Mouse (Mus musculus) embryonic facial prominence, embryonic 13.5 days (tissue): ENCODE data around the gene Angptl7. TPM values are rescaled to one million over a fixed set of nuclear protein-coding genes. Genes with fewer than 3 reads are reported as not detected.

Experiments used
- ATAC-seq: fragments of 200-750 bp; cut with Nextera tagmentation; 2 replicates; pipeline ENCODE4 v1.8.0; 2017; ENCODE audit warnings: low read depth; ENCODE audit not compliant: insufficient number of reproducible peaks, insufficient read depth, low FRiP score, low TSS enrichment
- H3K27ac ChIP-seq: fragments of 300-500 bp; sonication (generic); 2 replicates; pipeline ENCODE4 v1.5.1; 2015; ENCODE audit warnings: moderate library complexity, mild to moderate bottlenecking, inconsistent platforms
- H3K27me3 ChIP-seq: fragments of 300-500 bp; sonication (generic); 2 replicates; pipeline ENCODE4 v1.6.1; 2015; ENCODE audit warnings: mild to moderate bottlenecking, inconsistent platforms
- H3K36me3 ChIP-seq: fragments of 300-500 bp; sonication (generic); 2 replicates; pipeline ENCODE4 v1.6.1; 2015; ENCODE audit warnings: mild to moderate bottlenecking, inconsistent platforms
- H3K4me1 ChIP-seq: fragments of 300-500 bp; sonication (generic); 2 replicates; pipeline ENCODE4 v1.6.1; 2015; ENCODE audit warnings: inconsistent platforms
- H3K4me2 ChIP-seq: fragments of 300-500 bp; sonication (generic); 2 replicates; pipeline ENCODE4 v1.6.1; 2015; ENCODE audit warnings: moderate library complexity, mild to moderate bottlenecking, inconsistent platforms
- H3K4me3 ChIP-seq: fragments of 300-500 bp; sonication (generic); 2 replicates; pipeline ENCODE4 v1.5.1; 2015; ENCODE audit warnings: mild to moderate bottlenecking, inconsistent platforms
- H3K9ac ChIP-seq: fragments of 300-500 bp; sonication (generic); 2 replicates; pipeline ENCODE4 v1.6.1; 2015; ENCODE audit warnings: mild to moderate bottlenecking, inconsistent platforms
- H3K9me3 ChIP-seq: fragments of 300-500 bp; sonication (generic); 2 replicates; pipeline ENCODE4 v1.6.1; 2016; ENCODE audit warnings: inconsistent platforms
- WGBS: fragments of 180-500 bp; shearing (Covaris S2); methylation state at CpG from one replicate; pipeline ENCODE4 v1.1.7; 2015; ENCODE audit warnings: mixed read lengths; 5-methylcytosine and 5-hydroxymethylcytosine counted together
- polyA plus RNA-seq: library from polyadenylated mRNA; unstranded; fragments of >200 nt; fragmentation: Nextera tagmentation; extraction: Ambion mirVana; gene quantifications from 2 replicates; pipeline ENCODE4 v1.2.1, GENCODE M21; 2015

Gene Angptl7
- polyA plus RNA-seq, 1 experiment from 2014 or later = 1.3 TPM

GRCm38 (mm10) chr4:148515313-148515712 lies 15.1 kb upstream of the Angptl7 start:
- Histone ChIP-seq H3K4me2 (no peak overlapping the region), H3K9me3 (no peaks in the 10 kb centered on the region), H3K27ac (no peak overlapping the region), H3K27me3 (no peaks in the 10 kb centered on the region), H3K36me3 (peaks cover 92% of the 10 kb centered on the region), H3K4me1 (no peaks in the 10 kb centered on the region), H3K4me3 (no peak overlapping the region), H3K9ac (no peak overlapping the region)
- ATAC-seq = no peak
- 85% methylated on average over 2 of the region's 2 CpGs for WGBS

DNA sequence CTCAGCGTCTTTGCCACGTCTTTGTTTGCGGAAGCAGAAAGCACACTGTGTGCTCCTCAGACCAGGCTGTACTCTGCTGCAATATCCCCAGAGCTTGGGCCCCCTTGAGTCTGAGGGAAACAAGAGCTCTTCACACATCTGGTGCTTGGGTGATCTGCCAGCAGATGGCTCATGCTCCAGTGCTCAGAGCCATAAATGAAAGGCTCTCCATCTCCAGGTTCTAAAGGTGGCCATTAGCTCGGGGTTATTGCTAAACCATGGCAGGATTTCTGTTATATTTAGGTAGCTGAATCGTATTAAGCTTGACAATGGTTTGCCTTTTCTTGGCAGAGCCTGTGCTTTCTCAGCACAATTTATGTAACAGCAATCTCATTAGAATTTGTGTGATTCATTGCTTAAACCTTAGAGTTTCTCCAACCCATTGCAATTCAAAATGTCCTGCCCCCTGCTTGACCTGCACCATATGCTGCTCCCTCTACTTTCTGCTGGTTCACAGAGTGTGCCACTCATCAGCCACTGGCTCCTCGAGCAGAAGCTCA lies 12.8 kb upstream of the Angptl7 start:
- Histone ChIP-seq H3K36me3 (peaks cover 83% of the 10 kb centered on the region), H3K4me1 (no peaks in the 10 kb centered on the region), H3K27ac (no peak overlapping the region), H3K4me3 (no peak overlapping the region), H3K4me2 (no peak overlapping the region), H3K9me3 (no peaks in the 10 kb centered on the region), H3K27me3 (no peaks in the 10 kb centered on the region), H3K9ac (no peak overlapping the region)
- WGBS = 85% methylated on average over 6 of the region's 6 CpGs
- no peak for ATAC-seq

GRCm38 (mm10) chr4:148511334-148511733 lies 11.1 kb upstream of the Angptl7 start:
- Histone ChIP-seq H3K9ac (no peak overlapping the region), H3K4me3 (no peak overlapping the region), H3K27me3 (no peaks in the 10 kb centered on the region), H3K27ac (no peak overlapping the region), H3K9me3 (no peaks in the 10 kb centered on the region), H3K4me2 (no peak overlapping the region), H3K36me3 (peaks cover 70% of the 10 kb centered on the region), H3K4me1 (no peaks in the 10 kb centered on the region)
- 95% methylated on average over 4 of the region's 4 CpGs for WGBS
- no peak for ATAC-seq

DNA sequence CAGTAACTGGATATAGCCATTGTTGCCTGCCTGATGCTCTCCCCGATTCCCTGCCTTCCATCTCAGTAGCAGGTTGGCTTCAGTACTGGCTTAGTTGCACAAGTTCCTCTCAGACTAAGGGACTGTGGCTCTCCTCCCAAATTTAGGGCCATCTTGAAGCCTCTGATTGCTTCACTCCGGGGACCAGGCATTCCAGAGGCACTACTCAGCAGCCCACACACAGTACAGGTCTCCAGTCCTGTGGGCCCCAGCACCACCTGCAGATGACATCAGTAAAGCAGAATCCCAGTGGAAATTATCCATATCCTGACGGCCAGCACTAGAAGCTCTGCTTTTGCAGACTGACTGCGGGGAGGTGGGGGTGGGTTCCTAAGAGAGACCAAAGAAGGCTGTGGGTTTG lies 10.4 kb upstream of the Angptl7 start:
- Histone ChIP-seq H3K36me3 (peaks cover 71% of the 10 kb centered on the region), H3K9me3 (no peaks in the 10 kb centered on the region), H3K27ac (no peak overlapping the region), H3K4me2 (no peak overlapping the region), H3K9ac (no peak overlapping the region), H3K4me1 (no peaks in the 10 kb centered on the region), H3K27me3 (no peaks in the 10 kb centered on the region), H3K4me3 (no peak overlapping the region)
- 76% methylated on average over 4 of the region's 4 CpGs for WGBS
- no peak for ATAC-seq

GRCm38 (mm10) chr4:148509450-148510084 lies 9.3 kb upstream of the Angptl7 start:
- no peaks in the 10 kb centered on the region for H3K9me3 ChIP-seq
- no peaks in the 10 kb centered on the region for H3K4me1 ChIP-seq
- H3K27me3 ChIP-seq = no peaks in the 10 kb centered on the region
- H3K4me2 ChIP-seq = no peak overlapping the region
- no peak overlapping the region for H3K27ac ChIP-seq
- H3K9ac ChIP-seq = no peak overlapping the region
- H3K4me3 ChIP-seq = no peak overlapping the region
- 77% methylated on average over 8 of the region's 8 CpGs for WGBS
- H3K36me3 ChIP-seq = peaks cover 70% of the 10 kb centered on the region
- ATAC-seq = no peak

DNA sequence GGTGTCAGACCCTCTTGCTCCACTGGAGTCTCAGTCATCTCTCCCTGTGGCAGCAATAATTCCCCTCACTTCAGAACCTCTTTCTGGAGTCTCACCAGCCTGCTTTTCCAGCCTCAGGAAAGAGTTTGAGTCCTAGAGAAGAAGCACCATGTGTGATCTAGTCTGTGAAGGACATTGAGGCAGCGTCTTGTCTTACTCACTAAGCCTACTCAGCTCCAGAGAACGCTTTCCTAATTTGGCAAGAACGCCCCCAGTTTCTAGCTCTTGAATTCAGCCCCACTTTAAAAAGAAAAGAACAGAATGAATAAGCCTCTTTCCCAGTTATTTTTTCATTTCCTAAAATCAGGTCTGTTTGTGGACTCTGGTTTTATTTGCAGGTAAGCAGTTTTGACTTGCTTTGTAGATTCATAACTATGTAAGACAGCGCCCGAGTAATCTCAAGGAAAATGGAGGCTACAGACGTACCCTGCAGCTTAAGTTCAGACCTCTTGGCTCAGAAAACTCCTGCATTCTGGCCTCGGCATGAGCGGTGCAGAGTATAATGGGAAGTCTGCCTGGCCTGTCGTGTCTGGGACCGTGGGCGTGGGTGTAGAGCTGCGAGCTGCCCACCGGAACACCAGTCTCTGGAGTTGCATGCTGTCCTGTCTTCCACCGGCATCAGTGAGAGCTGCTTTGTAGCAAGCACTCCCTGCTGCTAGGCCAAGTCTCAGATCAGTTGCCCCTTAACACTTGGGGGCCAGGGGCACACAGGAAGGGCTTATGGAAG lies 8.0 kb upstream of the Angptl7 start:
- ATAC-seq = no peak
- H3K4me2 ChIP-seq = no peak overlapping the region
- H3K4me1 ChIP-seq = no peaks in the 10 kb centered on the region
- no peak overlapping the region; the same call in 1 of the 2 replicates for H3K27ac ChIP-seq
- 92% methylated on average over 14 of the region's 14 CpGs for WGBS
- no peak overlapping the region for H3K9ac ChIP-seq
- H3K36me3 ChIP-seq = peaks cover 68% of the 10 kb centered on the region
- H3K27me3 ChIP-seq = no peaks in the 10 kb centered on the region
- no peaks in the 10 kb centered on the region for H3K9me3 ChIP-seq
- no peak overlapping the region for H3K4me3 ChIP-seq

DNA sequence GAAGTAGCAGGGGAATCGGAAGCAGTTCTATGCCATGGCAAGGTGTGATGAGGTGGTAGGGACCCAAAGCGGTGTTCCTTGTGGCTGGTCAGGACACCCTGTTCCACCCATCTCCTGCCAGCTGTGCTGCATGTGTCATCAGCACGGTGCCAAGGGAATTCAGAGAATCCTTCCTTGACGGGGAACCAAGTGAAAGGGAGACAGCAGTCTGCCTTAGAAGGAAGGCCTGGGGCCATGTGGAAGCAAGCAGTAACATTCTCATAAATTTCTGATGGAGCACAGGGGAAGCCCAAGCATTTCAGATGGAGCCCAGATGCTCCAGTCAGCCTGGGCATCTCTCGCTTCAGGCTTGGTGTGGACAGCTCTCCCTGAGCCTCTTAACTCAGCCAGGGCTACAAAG lies 7.3 kb upstream of the Angptl7 start:
- 70% methylated on average over 5 of the region's 5 CpGs for WGBS

DNA sequence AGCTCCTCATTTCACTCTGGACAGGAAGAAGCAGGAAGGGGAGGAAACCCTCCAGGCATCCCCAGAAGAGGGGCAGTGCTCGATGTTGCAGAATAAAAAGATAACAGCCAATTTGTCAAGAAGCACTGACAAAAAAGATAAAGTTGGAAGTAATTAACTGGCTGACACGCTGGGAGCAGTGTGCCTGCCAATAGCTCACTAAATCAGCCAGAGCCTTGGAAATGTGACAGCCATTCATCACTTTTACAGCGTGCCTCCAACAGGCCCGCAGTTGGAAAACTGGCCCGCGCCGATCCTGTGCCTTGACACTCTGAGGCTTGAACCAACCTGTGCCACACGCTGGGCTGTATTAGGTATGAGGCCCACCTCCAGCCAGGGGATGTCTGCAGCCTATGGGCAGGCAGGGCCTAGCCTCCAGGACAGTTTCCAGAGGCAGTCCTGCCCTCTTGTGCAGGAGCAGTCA lies 4.3 kb upstream of the Angptl7 start:
- Histone ChIP-seq H3K4me1 (no peaks in the 10 kb centered on the region), H3K27ac (no peak overlapping the region), H3K9me3 (no peaks in the 10 kb centered on the region), H3K9ac (no peak overlapping the region), H3K4me3 (no peak overlapping the region), H3K27me3 (no peaks in the 10 kb centered on the region), H3K36me3 (peaks cover 77% of the 10 kb centered on the region), H3K4me2 (no peak overlapping the region)
- no peak for ATAC-seq
- whole genome bisulfite sequencing = 80% methylated on average over 8 of the region's 8 CpGs

More for the DNA sequence above, 7.3 kb upstream of the Angptl7 start:
- Histone ChIP-seq H3K9me3 (no peaks in the 10 kb centered on the region), H3K27ac (no peak overlapping the region), H3K36me3 (peaks cover 68% of the 10 kb centered on the region), H3K4me2 (no peak overlapping the region), H3K4me1 (no peaks in the 10 kb centered on the region), H3K4me3 (no peak overlapping the region), H3K9ac (no peak overlapping the region), H3K27me3 (no peaks in the 10 kb centered on the region)
- no peak for ATAC-seq

DNA sequence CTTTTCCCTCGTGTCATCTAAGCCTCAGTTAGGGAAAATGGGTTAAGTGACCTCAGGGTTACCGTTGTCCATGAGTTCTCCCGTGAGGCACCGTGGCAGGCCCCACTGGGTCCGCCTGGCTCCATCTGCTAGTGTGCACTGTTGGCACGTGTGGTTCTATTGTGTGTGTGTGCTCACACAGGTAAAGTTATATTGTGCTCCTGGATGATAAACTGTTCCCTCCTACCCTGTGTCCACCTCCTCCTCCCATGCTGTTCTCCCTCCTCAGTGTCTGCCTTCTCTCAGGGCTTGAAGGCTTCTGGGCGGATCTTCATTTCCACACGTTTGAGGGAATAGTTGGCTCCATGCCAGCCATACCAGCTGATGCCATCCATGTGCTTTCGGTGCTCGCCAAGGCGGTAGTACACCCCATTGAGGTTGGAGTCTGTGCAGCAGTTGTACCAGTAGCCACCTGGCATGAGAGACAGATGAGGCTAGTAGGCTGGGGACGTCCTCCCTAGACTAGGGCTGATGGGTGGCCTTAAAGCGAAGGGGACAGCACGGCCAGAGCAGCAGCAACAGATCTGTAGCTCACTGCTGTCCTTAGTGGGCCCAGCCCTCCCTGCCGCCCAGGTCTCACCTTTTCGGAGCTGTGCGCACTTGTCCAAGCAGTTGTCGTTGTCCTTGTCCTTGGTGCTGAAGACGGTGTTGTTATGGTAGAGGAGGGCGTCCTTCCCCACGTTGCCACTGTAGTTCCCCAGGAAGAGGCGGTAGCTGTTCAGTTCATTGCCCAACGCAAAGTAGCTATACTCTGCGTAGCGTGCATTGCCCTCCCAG lies 4.2 kb downstream of the Angptl7 start:
- H3K36me3 ChIP-seq = peaks cover 89% of the 10 kb centered on the region
- H3K9ac ChIP-seq = no peak overlapping the region
- no peak overlapping the region for H3K27ac ChIP-seq
- H3K9me3 ChIP-seq = no peaks in the 10 kb centered on the region
- no peak overlapping the region for H3K4me3 ChIP-seq
- no peaks in the 10 kb centered on the region for H3K27me3 ChIP-seq
- ATAC-seq = no peak
- WGBS = 87% methylated on average over 25 of the region's 25 CpGs
- H3K4me2 ChIP-seq = no peak overlapping the region
- H3K4me1 ChIP-seq = no peaks in the 10 kb centered on the region

- H3K9me3 ChIP-seq = no peaks in the 10 kb centered on the region
- ATAC-seq = no peak
- H3K4me3 ChIP-seq = no peak overlapping the region
- H3K27ac ChIP-seq = no peak overlapping the region
- H3K4me1 ChIP-seq = no peaks in the 10 kb centered on the region
- peaks cover 90% of the 10 kb centered on the region for H3K36me3 ChIP-seq
- no peaks in the 10 kb centered on the region for H3K27me3 ChIP-seq
- 89% methylated on average over 6 of the region's 6 CpGs for WGBS
- H3K4me2 ChIP-seq = no peak overlapping the region
- H3K9ac ChIP-seq = no peak overlapping the region
Observed at GRCm38 (mm10) chr4:148495160-148495559, 5.1 kb downstream of the Angptl7 start.

GRCm38 (mm10) chr4:148491448-148491847 lies 8.8 kb downstream of the Angptl7 start:
- peaks cover 92% of the 10 kb centered on the region for H3K36me3 ChIP-seq
- H3K27ac ChIP-seq = no peak overlapping the region
- WGBS = 89% methylated on average over 7 of the region's 7 CpGs
- H3K4me1 ChIP-seq = no peaks in the 10 kb centered on the region
- H3K4me2 ChIP-seq = no peak overlapping the region
- H3K27me3 ChIP-seq = no peaks in the 10 kb centered on the region
- ATAC-seq = no peak
- H3K9ac ChIP-seq = no peak overlapping the region
- no peak overlapping the region for H3K4me3 ChIP-seq
- no peaks in the 10 kb centered on the region for H3K9me3 ChIP-seq
